ENCODE assay signal across 11 mouse cellular contexts in the genomic region with DNA sequence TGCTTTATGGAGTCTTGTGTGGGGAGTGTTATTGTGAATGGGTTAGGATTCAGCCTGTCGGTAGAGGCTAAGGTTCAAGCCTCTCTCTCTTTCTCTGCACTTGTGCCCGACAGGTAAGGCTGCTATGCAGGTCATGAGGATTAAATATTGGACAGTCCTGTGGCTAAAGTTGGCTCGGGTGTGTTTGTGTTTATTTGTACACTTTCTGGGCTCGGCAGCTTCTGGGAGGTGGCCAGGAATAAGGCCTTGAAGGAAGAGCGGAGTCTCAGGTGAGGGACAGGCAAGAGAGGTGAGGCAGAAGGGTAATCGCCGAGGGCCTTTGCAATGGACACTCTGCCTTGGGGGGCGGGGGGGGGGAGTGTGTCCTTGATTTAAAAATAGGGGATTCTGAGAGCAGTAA. TPM values are rescaled to one million over a fixed set of nuclear protein-coding genes. Genes with fewer than 3 reads are reported as not detected.
DNase-seq lines count a peak whose midpoint lies in the region; ATAC-seq lines count a peak whose summit lies in the region.
"Had no signal": no experiment of that assay in that cellular context is flagged by ENCODE, and none has a peak within 500 bp of the region (broad histone marks: within the 10 kb centered on the region; RNA-seq: fewer than 3 reads in every experiment).

No protein-coding gene starts in this region.

- peaks cover 38% of the 10 kb centered on the region for H3K4me1 ChIP-seq in heart, embryonic 15.5 days (replicated peaks)
- peaks cover 24% of the 10 kb centered on the region for H3K4me1 ChIP-seq in embryonic facial prominence, embryonic 14.5 days (ENCODE audit: control insufficient read depth, insufficient read depth, low read length)
- H3K4me1 ChIP-seq in intestine, embryonic 14.5 days (replicated peaks; ENCODE audit: control insufficient read depth, insufficient read depth, low read length), result peaks cover 21% of the 10 kb centered on the region

- peak overlapping the region; percentile 81 for H3K4me2 ChIP-seq in heart, embryonic 15.5 days
- H3K4me2 ChIP-seq in embryonic facial prominence, embryonic 14.5 days (ENCODE audit: low read depth, low read length), result peak overlapping the region; percentile 54; the same call in 1 of the 2 replicates
- H3K4me2 ChIP-seq in intestine, embryonic 14.5 days (ENCODE audit: low read length), result peak overlapping the region; percentile 18; the same call in 1 of the 2 replicates
- H3K4me2 ChIP-seq: forebrain, embryonic 12.5 days had no signal

- no peak for ATAC-seq in heart, embryonic 15.5 days (replicated peaks; ENCODE audit: insufficient number of reproducible peaks, insufficient read depth, low FRiP score, low read depth)
- ATAC-seq in embryonic facial prominence, embryonic 14.5 days (ENCODE audit: low read depth), result no peak
- ATAC-seq in intestine, embryonic 14.5 days (replicated peaks; ENCODE audit: low FRiP score, low TSS enrichment, low read depth), result no peak
- ATAC-seq: inflammation-experienced regulatory T-cells, adult 6 months had no signal

- H3K36me3 ChIP-seq in heart, embryonic 15.5 days, result peaks cover 5% of the 10 kb centered on the region; the same call in 1 of the 2 replicates
- no peaks in the 10 kb centered on the region for H3K36me3 ChIP-seq in embryonic facial prominence, embryonic 14.5 days (ENCODE audit: control insufficient read depth, insufficient read depth, low read length)
- no peaks in the 10 kb centered on the region for H3K36me3 ChIP-seq in intestine, embryonic 14.5 days (ENCODE audit: control insufficient read depth, insufficient read depth, low read length)
- H3K36me3 ChIP-seq: forebrain, embryonic 12.5 days had no signal

- WGBS in heart, embryonic 15.5 days, result 80% methylated on average over 8 of the region's 8 CpGs
- 76% methylated on average over 8 of the region's 8 CpGs for WGBS in embryonic facial prominence, embryonic 14.5 days
- WGBS in intestine, embryonic 14.5 days, result 72% methylated on average over 8 of the region's 8 CpGs

- H3K4me3 ChIP-seq in heart, embryonic 15.5 days, result peak overlapping the region; percentile 85
- H3K4me3 ChIP-seq in embryonic facial prominence, embryonic 14.5 days (ENCODE audit: low read depth, low read length), result no peak overlapping the region
- H3K4me3 ChIP-seq in intestine, embryonic 14.5 days (ENCODE audit: low read depth, low read length), result no peak overlapping the region
- H3K4me3 ChIP-seq: forebrain, embryonic 12.5 days had no signal

- H3K27me3 ChIP-seq in heart, embryonic 15.5 days, result no peaks in the 10 kb centered on the region
- H3K27me3 ChIP-seq in embryonic facial prominence, embryonic 14.5 days (replicated peaks; ENCODE audit: control insufficient read depth, insufficient read depth, low read length), result no peaks in the 10 kb centered on the region
- no peaks in the 10 kb centered on the region for H3K27me3 ChIP-seq in intestine, embryonic 14.5 days (replicated peaks; ENCODE audit: control insufficient read depth, insufficient read depth, low read length)
- H3K27me3 ChIP-seq: forebrain, embryonic 12.5 days had no signal

- DNase-seq in heart, postnatal 25 days (ENCODE audit: low spot score), result no peak
- DNase-seq in embryonic facial prominence, embryonic 14.5 days (ENCODE audit: low spot score), result no peak
- DNase-seq in intestine, embryonic 14.5 days (ENCODE audit: low spot score), result no peak
- DNase-seq in kidney, postnatal 25 days, result peak; percentile 59 to 67
- DNase-seq in adrenal gland, adult (ENCODE audit: inconsistent age in 2 of 2, low spot score in 1 of 2), result no peak
- no peak for DNase-seq in frontal cortex, postnatal 25 days (ENCODE audit: low spot score in 2 of 2)
- DNase-seq: gastrocnemius, postnatal 25 days; right cerebral cortex, adult 18-20 months had no signal

- intact Hi-C loops in heart, postnatal 25 days (cut with DNase I), result no loop called here

- H3K9ac ChIP-seq in heart, embryonic 15.5 days, result 0 out of 2 replicates have a peak overlapping the region, but pooled peaks have one; percentile 10
- H3K9ac ChIP-seq in embryonic facial prominence, embryonic 14.5 days (ENCODE audit: low read depth, low read length), result no peak overlapping the region
- no peak overlapping the region for H3K9ac ChIP-seq in intestine, embryonic 14.5 days (ENCODE audit: low read length)
- H3K9ac ChIP-seq: forebrain, embryonic 12.5 days had no signal

- H3K27ac ChIP-seq in heart, embryonic 15.5 days, result no peak overlapping the region
- no peak overlapping the region for H3K27ac ChIP-seq in embryonic facial prominence, embryonic 14.5 days (replicated peaks; ENCODE audit: low read depth, low read length)
- 0 out of 2 replicates have a peak overlapping the region, but pooled peaks have one; percentile 33 for H3K27ac ChIP-seq in intestine, embryonic 14.5 days (ENCODE audit: low read depth)
- H3K27ac ChIP-seq: forebrain, embryonic 12.5 days had no signal

- no peaks in the 10 kb centered on the region for H3K9me3 ChIP-seq in heart, embryonic 15.5 days (replicated peaks)
- no peaks in the 10 kb centered on the region for H3K9me3 ChIP-seq in embryonic facial prominence, embryonic 14.5 days (ENCODE audit: control insufficient read depth, low read length)
- no peaks in the 10 kb centered on the region for H3K9me3 ChIP-seq in intestine, embryonic 14.5 days (ENCODE audit: control insufficient read depth, low read length)
- H3K9me3 ChIP-seq: forebrain, embryonic 12.5 days had no signal

RNA-seq across cellular contexts. Expression of a gene that starts 1.9 kb away (rescaled TPM):
- polyA plus RNA-seq in heart, embryonic 15.5 days (2015; fragmentation: Nextera tagmentation; extraction: Ambion mirVana), result 64.9 and 86.2 TPM in 2 replicates
- total RNA-seq in heart, postnatal 25 days (2021), result 10 to 100 TPM; 43.0 to 43.2 TPM
- 81.7 and 90.0 TPM in 2 replicates for polyA plus RNA-seq in embryonic facial prominence, embryonic 14.5 days (2014; fragmentation: Nextera tagmentation; extraction: Ambion mirVana)
- polyA plus RNA-seq in intestine, embryonic 14.5 days (2014; fragmentation: Nextera tagmentation; extraction: Ambion mirVana), result 80.8 and 85.8 TPM in 2 replicates

RNA-seq across cellular contexts. Expression of a gene that starts 19.3 kb away (rescaled TPM):
- 9.2 and 13.6 TPM in 2 replicates for polyA plus RNA-seq in heart, embryonic 15.5 days (2015; fragmentation: Nextera tagmentation; extraction: Ambion mirVana)
- 10 to 100 TPM; 11.9 to 12.9 TPM for total RNA-seq in heart, postnatal 25 days (2021)
- polyA plus RNA-seq in embryonic facial prominence, embryonic 14.5 days (2014; fragmentation: Nextera tagmentation; extraction: Ambion mirVana), result 15.5 and 17.6 TPM in 2 replicates
- polyA plus RNA-seq in intestine, embryonic 14.5 days (2014; fragmentation: Nextera tagmentation; extraction: Ambion mirVana), result 12.8 and 13.8 TPM in 2 replicates

RNA-seq across cellular contexts. Expression of a gene that starts 33.7 kb away (rescaled TPM):
- polyA plus RNA-seq in heart, embryonic 15.5 days (2015; fragmentation: Nextera tagmentation; extraction: Ambion mirVana), result 15.9 and 18.2 TPM in 2 replicates
- total RNA-seq in heart, postnatal 25 days (2021), result 1 to 10 TPM; 6.7 to 7.1 TPM
- 19.5 and 25.0 TPM in 2 replicates for polyA plus RNA-seq in embryonic facial prominence, embryonic 14.5 days (2014; fragmentation: Nextera tagmentation; extraction: Ambion mirVana)
- polyA plus RNA-seq in intestine, embryonic 14.5 days (2014; fragmentation: Nextera tagmentation; extraction: Ambion mirVana), result 27.7 and 28.2 TPM in 2 replicates

RNA-seq across cellular contexts. Expression of a gene that starts 42.1 kb away (rescaled TPM):
- polyA plus RNA-seq in heart, embryonic 15.5 days (2015; fragmentation: Nextera tagmentation; extraction: Ambion mirVana), result 14.2 and 14.3 TPM in 2 replicates
- total RNA-seq in heart, postnatal 25 days (2021), result 10 to 100 TPM; 11.5 to 12.2 TPM
- polyA plus RNA-seq in embryonic facial prominence, embryonic 14.5 days (2014; fragmentation: Nextera tagmentation; extraction: Ambion mirVana), result 11.4 and 11.6 TPM in 2 replicates
- 12.9 and 14.5 TPM in 2 replicates for polyA plus RNA-seq in intestine, embryonic 14.5 days (2014; fragmentation: Nextera tagmentation; extraction: Ambion mirVana)

RNA-seq across cellular contexts. Expression of a gene that starts 42.2 kb away (rescaled TPM):
- polyA plus RNA-seq in heart, embryonic 15.5 days (2015; fragmentation: Nextera tagmentation; extraction: Ambion mirVana), result 417 and 539 TPM in 2 replicates
- total RNA-seq in heart, postnatal 25 days (2021), result 100 to 1,000 TPM; 243 to 255 TPM
- 612 and 655 TPM in 2 replicates for polyA plus RNA-seq in embryonic facial prominence, embryonic 14.5 days (2014; fragmentation: Nextera tagmentation; extraction: Ambion mirVana)
- polyA plus RNA-seq in intestine, embryonic 14.5 days (2014; fragmentation: Nextera tagmentation; extraction: Ambion mirVana), result 682 and 702 TPM in 2 replicates

Comparison
In these comparisons a context has a peak if more than half of its experiments do, and no peak if none do; other contexts are left out.
1. H3K4me2 ChIP-seq: peak in every context shown above with its lines; median percentile 81 in heart, embryonic 15.5 days; 54 in embryonic facial prominence, embryonic 14.5 days; 18 in intestine, embryonic 14.5 days.
2. DNase-seq: peak in kidney, postnatal 25 days (2 of 2); none in heart, postnatal 25 days (single experiment), embryonic facial prominence, embryonic 14.5 days (single experiment), intestine, embryonic 14.5 days (single experiment), adrenal gland, adult (0 of 2) and frontal cortex, postnatal 25 days (0 of 2).